Comparison of ENCODE assay signal across 14 mouse cellular contexts in genomic region chr7:76287531-76287930, GRCm38 (mm10). TPM values are rescaled to one million over a fixed set of nuclear protein-coding genes. Genes with fewer than 3 reads are reported as not detected.
DNase-seq lines count a peak whose midpoint lies in the region; ATAC-seq and TF ChIP-seq lines count a peak whose summit lies in the region.
"Had no signal": no experiment of that assay in that cellular context is flagged by ENCODE, and none has a peak within 500 bp of the region (broad histone marks: within the 10 kb centered on the region; RNA-seq: fewer than 3 reads in every experiment).

No protein-coding gene starts in this region.

- H3K27ac ChIP-seq in kidney, postnatal 0 days = no peak overlapping the region
- no peak overlapping the region for H3K27ac ChIP-seq in midbrain, postnatal 0 days (ENCODE audit: low read depth, low read length)
- H3K27ac ChIP-seq in midbrain, embryonic 15.5 days = no peak overlapping the region

- no peaks in the 10 kb centered on the region for H3K9me3 ChIP-seq in kidney, postnatal 0 days (replicated peaks; ENCODE audit: low read length)
- no peaks in the 10 kb centered on the region for H3K9me3 ChIP-seq in midbrain, postnatal 0 days (ENCODE audit: low read length)
- H3K9me3 ChIP-seq in midbrain, embryonic 15.5 days = no peaks in the 10 kb centered on the region

- H3K36me3 ChIP-seq in kidney, postnatal 0 days (ENCODE audit: insufficient read depth, low read length) = no peaks in the 10 kb centered on the region
- H3K36me3 ChIP-seq in midbrain, postnatal 0 days (ENCODE audit: insufficient read depth, low read length) = no peaks in the 10 kb centered on the region
- H3K36me3 ChIP-seq in midbrain, embryonic 15.5 days (replicated peaks) = no peaks in the 10 kb centered on the region

- H3K9ac ChIP-seq in kidney, postnatal 0 days (ENCODE audit: low read depth, low read length) = no peak overlapping the region
- H3K9ac ChIP-seq in midbrain, postnatal 0 days (replicated peaks; ENCODE audit: low read length, poor library complexity, severe bottlenecking) = no peak overlapping the region
- H3K9ac ChIP-seq in midbrain, embryonic 15.5 days = no peak overlapping the region

- 81% methylated on average over 3 of the region's 3 CpGs for WGBS in kidney, postnatal 0 days
- WGBS in midbrain, postnatal 0 days = 74% methylated on average over 3 of the region's 3 CpGs
- 84% methylated on average over 3 of the region's 3 CpGs for WGBS in midbrain, embryonic 15.5 days

- peak; percentile 50 for DNase-seq in kidney, postnatal 0 days (ENCODE audit: low spot score)
- DNase-seq in kidney, adult 11 months = no peak
- peak; percentile 64 for DNase-seq in midbrain, postnatal 0 days (ENCODE audit: low spot score)
- DNase-seq in brain, embryonic 18.5 days (ENCODE audit: low read depth, low spot score) = peak; percentile 37
- peak; percentile 10 for DNase-seq in naive thymus-derived CD4-positive, alpha-beta T cell, adult 2 months (ENCODE audit: low read depth)
- DNase-seq in neural tube, embryonic 10.5 days (ENCODE audit: extremely low spot score, low spot score) = no peak
- DNase-seq: adrenal gland, postnatal 14 days; cerebellum, adult 9-11 months; lung, postnatal 14 days; retina, postnatal 1 day had no signal

- no peak overlapping the region for H3K4me3 ChIP-seq in kidney, postnatal 0 days (replicated peaks; ENCODE audit: low read depth, low read length)
- no peak overlapping the region for H3K4me3 ChIP-seq in midbrain, postnatal 0 days (ENCODE audit: low read depth, low read length)
- no peak overlapping the region for H3K4me3 ChIP-seq in midbrain, embryonic 15.5 days

- peak; percentile 69 for TF ChIP-seq CTCF in kidney, postnatal 0 days (IDR thresholded peaks at IDR 0.05; ENCODE audit: low read depth)
- TF ChIP-seq CTCF in midbrain, postnatal 0 days (IDR thresholded peaks at IDR 0.05) = peak; percentile 89

- no peaks in the 10 kb centered on the region for H3K4me1 ChIP-seq in kidney, postnatal 0 days (replicated peaks; ENCODE audit: insufficient read depth, low read length)
- no peaks in the 10 kb centered on the region for H3K4me1 ChIP-seq in midbrain, postnatal 0 days (ENCODE audit: insufficient read depth, low read length)
- no peaks in the 10 kb centered on the region for H3K4me1 ChIP-seq in midbrain, embryonic 15.5 days

- H3K27me3 ChIP-seq in kidney, postnatal 0 days (ENCODE audit: insufficient read depth, low read length) = no peaks in the 10 kb centered on the region
- no peaks in the 10 kb centered on the region for H3K27me3 ChIP-seq in midbrain, postnatal 0 days (ENCODE audit: insufficient read depth, low read length)
- H3K27me3 ChIP-seq in midbrain, embryonic 15.5 days (replicated peaks) = no peaks in the 10 kb centered on the region

- no peak overlapping the region for H3K4me2 ChIP-seq in kidney, postnatal 0 days (ENCODE audit: low read length)
- H3K4me2 ChIP-seq in midbrain, postnatal 0 days (ENCODE audit: low read depth, low read length, poor library complexity, severe bottlenecking) = no peak overlapping the region
- H3K4me2 ChIP-seq in midbrain, embryonic 15.5 days = no peak overlapping the region
- H3K4me2 ChIP-seq: heart, embryonic 11.5 days had no signal

- ATAC-seq in kidney, postnatal 0 days (replicated peaks; ENCODE audit: low FRiP score, low read depth) = no peak
- ATAC-seq in midbrain, postnatal 0 days (ENCODE audit: low FRiP score) = no peak
- ATAC-seq in midbrain, embryonic 15.5 days (replicated peaks) = no peak
- ATAC-seq: hindbrain, embryonic 16.5 days had no signal

RNA-seq across cellular contexts. Expression of gene Agbl1, which starts 57.8 kb away (rescaled TPM):
- 0.05 TPM in 1 of 2 replicates, not detected in the other for polyA plus RNA-seq in kidney, postnatal 0 days (2015; fragmentation: Nextera tagmentation; extraction: Ambion mirVana)
- 0.52 and 0.55 TPM in 2 replicates for total RNA-seq in midbrain, postnatal 0 days (2014; rRNA removed)
- polyA plus RNA-seq in midbrain, postnatal 0 days (2015; fragmentation: Nextera tagmentation; extraction: Ambion mirVana) = 0.05 and 0.09 TPM in 2 replicates
- 0.06 and 0.25 TPM in 2 replicates for polyA plus RNA-seq in midbrain, embryonic 15.5 days (2015; fragmentation: Nextera tagmentation; extraction: Ambion mirVana)
- total RNA-seq: adrenal gland, postnatal 14 days; MEL had no signal
- polyA plus RNA-seq: heart, embryonic 11.5 days had no signal

Comparison
In these comparisons a context has a peak if more than half of its experiments do, and no peak if none do; other contexts are left out.
1. DNase-seq: peak in kidney, postnatal 0 days (single experiment), midbrain, postnatal 0 days (single experiment), brain, embryonic 18.5 days (single experiment) and naive thymus-derived CD4-positive, alpha-beta T cell, adult 2 months (single experiment); none in kidney, adult 11 months (single experiment) and neural tube, embryonic 10.5 days (single experiment).